Mouse (Mus musculus): Measurements from ENCODE around the gene Papln.

Papln gene

GRCm38 (mm10) chr12:83767833-83768232, 4.4 kb downstream of the Papln start:
- no peak for DNase-seq (ENCODE audit: low read depth)

- no peak for DNase-seq (ENCODE audit: low read depth)
Observed at GRCm38 (mm10) chr12:83768235-83768899, 4.9 kb downstream of the Papln start.

- peak; percentile 60 for DNase-seq (ENCODE audit: low read depth)
Observed at GRCm38 (mm10) chr12:83770418-83771256, 7.2 kb downstream of the Papln start.

- no peak for DNase-seq (ENCODE audit: low read depth)
Observed at GRCm38 (mm10) chr12:83775621-83776020, 12.2 kb downstream of the Papln start.

GRCm38 (mm10) chr12:83776766-83777165, 13.3 kb downstream of the Papln start:
- no peak for DNase-seq (ENCODE audit: low read depth)

GRCm38 (mm10) chr12:83780181-83780580, 16.7 kb downstream of the Papln start:
- no peak for DNase-seq (ENCODE audit: low read depth)

GRCm38 (mm10) chr12:83781204-83781603, 17.8 kb downstream of the Papln start:
- no peak for DNase-seq (ENCODE audit: low read depth)

GRCm38 (mm10) chr12:83781640-83782278, 18.3 kb downstream of the Papln start:
- no peak for DNase-seq (ENCODE audit: low read depth)

GRCm38 (mm10) chr12:83782669-83783068, 19.2 kb downstream of the Papln start:
- DNase-seq (ENCODE audit: low read depth): no peak

- no peak for DNase-seq (ENCODE audit: low read depth)
Observed at GRCm38 (mm10) chr12:83785305-83785704, 21.9 kb downstream of the Papln start.

GRCm38 (mm10) chr12:83789051-83789780, 25.8 kb downstream of the Papln start:
- no peak for DNase-seq (ENCODE audit: low read depth)

GRCm38 (mm10) chr12:83789781-83790140, 26.3 kb downstream of the Papln start:
- DNase-seq (ENCODE audit: low read depth): no peak

GRCm38 (mm10) chr12:83790749-83791148, 27.3 kb downstream of the Papln start:
- no peak for DNase-seq (ENCODE audit: low read depth)

GRCm38 (mm10) chr12:83791737-83792136, 28.3 kb downstream of the Papln start:
- no peak for DNase-seq (ENCODE audit: low read depth)

- no peak for DNase-seq (ENCODE audit: low read depth)
Observed at GRCm38 (mm10) chr12:83792706-83793410, 29.4 kb downstream of the Papln start.

- DNase-seq (ENCODE audit: low read depth): no peak
Observed at GRCm38 (mm10) chr12:83795051-83795450, 31.6 kb downstream of the Papln start.

- no peak for DNase-seq (ENCODE audit: low read depth)
Observed at GRCm38 (mm10) chr12:83795586-83795985, 32.2 kb downstream of the Papln start.

- DNase-seq (ENCODE audit: low read depth): no peak
Observed at GRCm38 (mm10) chr12:83798313-83798712, 34.9 kb downstream of the Papln start.

GRCm38 (mm10) chr12:83800943-83801342, 37.5 kb downstream of the Papln start:
- DNase-seq (ENCODE audit: low read depth): no peak

GRCm38 (mm10) chr12:83803641-83804040, 40.2 kb downstream of the Papln start:
- DNase-seq (ENCODE audit: low read depth): no peak

- DNase-seq (ENCODE audit: low read depth): no peak
Observed at GRCm38 (mm10) chr12:83811901-83812300, 48.5 kb downstream of the Papln start.

- DNase-seq (ENCODE audit: low read depth): no peak
Observed at GRCm38 (mm10) chr12:83816616-83817015, 53.2 kb downstream of the Papln start.
